Mouse (Mus musculus) c-Kit-positive CD71-positive TER-119-negative erythroid progenitor cells, embryonic 14.5 days (primary cell): Measurements from ENCODE around the gene Stard3.

Experiments used
- DNase-seq: peaks from one replicate; pipeline ENCODE4 v3.0.0-alpha.2; 2013; ENCODE audit warnings: low read depth

The Stard3 gene

DNA sequence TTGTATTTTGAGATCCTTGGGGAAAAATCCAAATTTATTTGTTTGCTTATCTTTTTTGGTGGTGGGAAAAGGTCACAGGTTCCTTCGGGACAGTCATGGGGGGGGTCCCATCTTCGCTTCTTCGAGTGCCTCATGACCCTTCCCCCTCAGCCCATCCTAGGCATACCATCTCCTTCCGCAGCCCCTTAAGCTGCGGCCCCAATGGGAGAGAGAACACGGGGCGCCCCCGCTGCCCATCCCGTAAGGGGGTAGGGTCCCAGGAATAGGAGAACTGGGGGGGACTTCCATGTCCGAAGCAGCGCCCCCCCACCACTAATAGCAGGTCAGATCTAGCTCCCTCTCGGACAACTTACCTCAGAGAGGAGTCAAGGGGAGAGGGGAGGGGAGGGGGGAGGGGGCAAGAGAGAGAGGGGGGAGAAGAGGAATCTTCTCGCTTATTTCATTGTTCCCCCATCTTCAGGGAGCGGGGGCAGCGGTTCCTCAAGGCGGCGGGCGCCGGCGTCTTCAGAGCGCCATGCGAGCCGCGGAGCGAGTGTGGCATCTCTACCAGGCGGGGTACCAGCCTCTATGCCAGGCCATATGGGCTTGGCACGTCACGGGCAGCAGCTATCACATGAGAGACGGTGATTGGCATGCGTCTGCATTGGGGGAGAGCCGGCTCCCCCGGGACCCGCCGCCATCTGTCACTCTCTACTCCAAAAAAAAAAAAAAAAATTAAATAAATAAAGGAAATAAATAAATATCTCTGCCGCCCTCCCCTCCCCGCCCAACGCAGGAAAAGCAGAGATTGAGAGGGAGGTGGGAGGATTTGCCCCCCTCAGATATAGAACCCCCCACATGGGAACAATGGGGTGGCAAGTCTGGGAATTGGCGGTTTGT, 28.8 kb upstream of the Stard3 start, which contains the start of gene Neurod2:
TSS of gene Neurod2 (minus strand) at position 568 of the 879 bp plus-strand sequence.
- DNase-seq: no peak

- no peak for DNase-seq
These were observed 28.0 kb upstream of the Stard3 start for GRCm38 (mm10) chr11:98329960-98330744.

GRCm38 (mm10) chr11:98330745-98331204, 27.4 kb upstream of the Stard3 start:
- no peak for DNase-seq

DNA sequence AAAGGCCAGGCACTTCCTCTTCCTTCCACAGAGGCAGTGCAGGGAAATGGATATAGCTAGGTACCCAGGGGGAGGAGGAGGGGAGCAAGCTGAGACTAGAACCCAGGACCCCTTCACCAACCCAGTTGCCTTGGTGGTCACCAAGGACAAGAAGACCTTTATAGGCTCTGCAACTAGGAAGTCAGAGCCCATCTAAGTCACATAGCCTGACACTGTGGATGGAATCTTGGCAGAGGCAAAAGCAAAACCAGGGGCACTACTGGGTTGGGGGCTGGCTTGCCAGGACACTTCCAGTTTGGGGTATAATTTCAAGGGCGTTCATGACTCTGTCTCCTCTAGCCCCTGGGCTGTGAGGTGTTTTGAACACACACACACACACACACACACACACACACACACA, 26.8 kb upstream of the Stard3 start:
- no peak for DNase-seq

DNA sequence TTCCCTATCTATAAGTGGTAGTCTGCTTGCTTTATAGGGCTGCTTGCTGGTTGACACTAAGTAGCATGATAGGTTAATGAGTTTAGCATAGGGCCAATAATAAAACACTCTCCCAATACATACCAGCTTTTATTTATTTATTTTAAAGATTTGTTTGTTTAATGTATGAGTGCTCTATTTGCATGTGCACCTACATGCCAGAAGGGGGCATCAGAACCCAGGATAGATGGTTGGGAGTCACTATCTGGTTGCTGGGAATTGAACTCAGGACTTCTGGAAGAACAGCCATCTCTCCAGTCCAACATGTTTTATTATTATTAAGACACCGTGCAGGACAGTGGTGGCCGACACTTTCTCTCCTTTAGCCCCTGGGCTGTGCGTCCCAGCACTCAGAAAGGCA, 26.0 kb upstream of the Stard3 start:
- DNase-seq: no peak

DNA sequence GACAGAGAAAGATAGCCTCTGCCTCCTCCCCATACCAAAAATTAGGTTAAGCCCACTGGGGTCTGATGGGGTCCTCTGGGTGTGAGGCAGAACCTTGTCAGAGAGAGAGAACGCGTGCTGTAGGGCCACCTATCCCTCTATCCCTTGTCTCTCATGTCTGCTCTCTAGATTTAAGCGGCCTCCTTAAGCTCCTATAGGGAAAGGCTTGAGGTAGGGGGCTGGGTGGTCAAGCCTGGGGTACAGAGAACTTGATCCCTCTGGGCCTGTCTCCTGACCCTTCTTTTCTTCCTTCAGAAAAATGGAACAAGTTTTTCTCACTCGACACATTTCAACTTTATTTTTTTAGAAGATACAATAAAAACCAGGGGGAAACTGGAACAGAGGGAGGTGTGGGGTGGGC, 25.3 kb upstream of the Stard3 start:
- no peak for DNase-seq

GRCm38 (mm10) chr11:98333263-98333696, 24.9 kb upstream of the Stard3 start:
- DNase-seq: no peak

GRCm38 (mm10) chr11:98333981-98334741, 24.0 kb upstream of the Stard3 start:
- no peak for DNase-seq

DNA sequence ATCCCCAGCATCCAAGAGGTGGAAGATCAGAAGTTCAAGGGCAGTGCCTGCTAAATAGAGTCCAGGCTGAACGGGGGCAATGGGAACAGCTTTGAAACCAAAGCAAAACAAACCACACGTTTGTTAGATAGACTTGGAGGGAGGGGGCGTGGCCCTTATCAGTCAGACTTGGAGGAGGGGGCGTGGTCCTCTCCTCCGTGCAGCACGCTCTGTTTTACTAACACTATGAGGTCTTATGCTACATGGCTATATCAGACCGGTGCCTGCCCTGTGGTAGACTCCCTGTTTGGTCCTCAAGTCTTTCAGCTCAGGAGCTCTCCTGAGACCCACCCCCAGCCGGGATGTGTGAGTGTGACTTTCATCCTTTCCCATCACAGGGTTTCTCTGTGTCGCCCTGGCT, 22.9 kb upstream of the Stard3 start:
- DNase-seq: no peak

DNA sequence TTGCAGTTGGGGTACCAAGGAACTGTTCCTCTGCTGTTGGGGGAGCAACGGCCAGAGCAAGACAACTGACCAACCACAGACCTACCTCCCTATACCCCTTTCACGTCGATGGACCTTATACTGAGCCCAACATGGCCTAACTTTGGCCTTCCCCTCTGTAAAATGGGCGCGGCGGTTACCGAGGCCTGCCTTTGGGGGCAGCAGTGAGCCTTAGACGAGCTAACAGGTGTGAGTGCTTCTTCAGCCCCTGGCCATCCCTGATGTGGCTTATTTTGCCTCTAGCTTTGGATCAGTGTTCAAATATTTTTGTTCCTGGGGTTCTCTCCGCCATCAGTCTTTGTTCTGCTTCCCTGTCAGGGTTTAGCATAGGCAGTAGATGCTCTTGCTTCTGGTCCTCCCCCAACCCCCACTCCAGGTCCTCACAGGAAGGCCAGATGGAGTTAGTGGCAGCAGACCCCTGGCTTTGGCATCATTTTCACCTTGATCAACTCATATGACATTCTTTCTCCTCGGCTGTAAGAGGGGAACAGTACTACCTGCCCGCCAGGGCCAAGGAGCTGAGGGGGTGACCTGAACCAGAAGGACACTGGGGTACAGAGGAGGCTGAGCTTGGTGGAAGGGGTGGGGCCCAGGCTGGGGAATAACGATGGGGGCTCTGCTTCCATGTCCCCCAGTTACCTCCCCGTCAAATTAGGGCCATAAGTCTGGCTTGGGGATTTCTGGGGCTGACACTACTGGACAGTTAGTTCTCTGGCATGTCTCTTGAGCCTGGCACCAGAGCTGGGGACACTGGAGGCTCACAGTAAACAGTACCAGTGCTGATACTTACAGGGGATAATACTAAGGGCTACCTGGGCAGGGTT, 21.7 kb upstream of the Stard3 start:
- no peak for DNase-seq

DNA sequence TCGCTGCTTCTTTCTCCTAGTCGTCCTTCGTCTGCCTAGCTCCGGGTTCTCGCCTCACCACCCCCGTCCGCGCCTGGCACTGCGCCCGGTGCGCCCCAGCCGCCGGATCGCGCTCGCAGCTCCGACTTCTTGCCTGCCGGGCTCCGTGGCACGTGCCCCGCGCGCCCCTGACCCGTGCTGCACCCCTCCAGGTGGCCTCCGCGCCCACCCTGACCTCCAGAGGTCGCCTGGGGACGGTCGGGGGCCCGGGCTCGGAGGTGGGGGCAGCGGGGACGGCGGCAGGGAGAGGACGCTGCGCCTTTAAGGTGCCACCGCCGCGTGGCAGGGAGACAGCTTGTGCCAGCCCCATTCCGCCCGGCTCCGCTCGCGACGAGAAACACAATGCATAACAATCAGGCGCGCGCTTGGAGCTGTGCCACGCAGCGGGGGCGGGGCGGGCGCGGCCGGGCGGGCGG, 19.6 kb upstream of the Stard3 start:
- DNase-seq: no peak

GRCm38 (mm10) chr11:98339071-98339501, 19.1 kb upstream of the Stard3 start:
- no peak for DNase-seq

DNA sequence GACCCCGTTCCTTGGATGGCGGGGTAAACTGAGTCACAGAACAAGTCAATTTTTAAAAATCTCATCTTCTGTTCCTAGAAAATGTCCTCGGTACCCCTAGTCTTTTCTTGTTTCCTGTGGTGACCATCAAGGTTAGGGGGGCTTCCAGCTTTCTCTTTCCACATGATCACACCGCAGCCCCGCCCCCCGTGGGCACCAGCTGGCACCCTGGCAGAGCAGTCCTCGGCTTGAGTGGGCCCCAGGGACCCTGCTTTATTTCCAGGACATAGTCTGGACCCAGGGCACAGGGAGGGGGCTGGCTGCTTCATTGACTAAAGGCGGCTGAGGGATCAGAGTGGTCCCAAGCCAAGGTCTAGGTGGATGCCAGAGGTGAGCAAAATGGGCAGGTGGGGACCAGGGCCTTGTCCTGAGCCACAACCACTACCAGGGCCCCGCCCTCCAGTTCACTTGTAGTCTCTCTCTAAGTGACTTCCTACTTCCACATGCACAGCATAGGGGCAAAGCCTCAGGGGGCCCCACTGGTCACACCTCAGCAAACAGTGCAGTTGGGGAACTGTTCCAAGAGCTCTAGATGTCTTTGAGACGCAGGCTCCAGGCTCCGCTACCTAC, 18.4 kb upstream of the Stard3 start:
- DNase-seq: no peak

DNA sequence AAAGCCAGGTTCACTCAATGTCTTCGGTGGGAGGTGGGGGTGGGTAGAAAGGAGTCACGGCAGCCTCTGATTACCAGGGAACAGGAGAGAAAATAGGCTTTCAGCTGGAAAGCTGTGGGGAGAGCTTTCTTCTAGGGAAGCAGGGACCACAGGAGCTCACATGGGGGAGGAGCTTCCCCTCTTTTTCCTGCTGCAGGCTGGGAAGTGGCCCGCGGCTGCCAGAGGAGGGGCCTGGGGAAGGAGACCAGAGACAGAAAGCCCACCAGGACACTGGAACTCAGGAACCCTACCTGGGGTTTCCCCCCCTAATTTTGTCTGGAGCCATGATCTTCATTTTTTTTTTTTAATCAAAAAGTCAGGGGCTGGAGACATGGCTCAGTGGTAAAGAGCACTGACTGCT, 17.6 kb upstream of the Stard3 start:
- DNase-seq: no peak

DNA sequence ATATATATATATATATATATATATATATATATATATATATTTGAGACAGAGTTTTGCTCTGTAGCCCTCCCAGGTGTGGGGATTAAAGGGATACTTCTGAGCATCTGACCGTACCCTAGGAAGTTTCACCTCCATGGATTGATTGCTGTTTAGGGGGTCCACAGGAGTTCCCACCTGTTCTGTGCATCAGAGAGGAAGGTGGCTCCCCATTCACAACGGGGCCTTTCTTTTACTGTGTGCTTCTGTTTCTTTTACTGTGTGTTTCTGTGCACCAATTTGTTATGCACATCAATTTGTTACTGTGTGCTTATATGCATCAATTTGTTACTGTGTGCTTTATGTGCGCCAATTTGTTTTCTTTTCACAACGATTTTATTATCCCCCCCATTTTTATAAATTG, 17.0 kb upstream of the Stard3 start:
- DNase-seq: no peak

DNA sequence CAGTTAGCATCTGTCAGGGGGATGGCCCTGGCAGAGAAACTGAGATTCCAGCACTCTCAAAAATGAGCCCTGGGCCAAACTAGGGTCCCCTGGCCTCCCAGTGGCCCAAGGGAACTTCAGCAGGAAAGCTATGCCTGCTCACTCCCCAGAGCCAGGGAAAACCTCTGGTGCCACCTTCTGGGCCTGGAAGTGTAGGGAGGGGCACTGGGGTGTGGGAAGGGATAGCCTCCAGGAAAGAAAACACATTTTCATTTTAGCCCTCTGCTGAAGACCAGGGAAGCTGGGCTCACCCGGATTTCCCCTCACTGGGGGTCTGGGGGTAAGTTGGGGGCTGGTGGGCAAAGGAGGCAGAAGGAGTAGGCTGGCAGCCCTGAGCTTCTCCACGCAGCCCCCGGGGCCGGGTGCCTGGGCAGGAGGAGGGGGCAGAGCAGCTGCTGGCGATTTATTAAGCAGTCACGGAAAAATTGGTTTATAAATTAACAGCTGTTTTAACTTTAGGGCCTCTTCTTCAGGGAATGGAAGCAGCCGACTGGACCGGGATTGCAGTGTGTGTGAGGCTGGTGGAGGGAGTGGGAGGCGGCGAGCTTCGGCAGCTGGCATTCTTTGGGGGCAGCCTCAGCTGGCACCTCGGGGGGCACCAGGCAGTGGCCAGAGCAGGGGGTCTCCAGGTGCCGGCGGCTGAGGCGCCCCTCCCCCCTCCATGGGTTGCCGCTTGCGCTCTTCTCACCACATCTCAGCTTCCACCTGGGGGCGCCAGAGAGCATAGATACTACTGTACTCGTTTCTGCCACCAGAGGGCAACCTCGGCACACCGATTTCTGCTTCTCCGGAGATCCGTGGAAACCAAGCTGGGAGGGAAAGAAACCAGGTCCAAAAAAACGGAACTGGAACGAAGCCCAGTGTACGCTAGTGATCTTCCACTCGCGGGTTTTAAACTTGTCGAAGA, 15.9 kb upstream of the Stard3 start:
- peak; percentile 76 for DNase-seq

GRCm38 (mm10) chr11:98345253-98345652, 12.9 kb upstream of the Stard3 start:
- DNase-seq: peak; percentile 55

- DNase-seq: no peak
These were observed 12.0 kb upstream of the Stard3 start for GRCm38 (mm10) chr11:98346168-98346567.

GRCm38 (mm10) chr11:98347385-98348082, 10.6 kb upstream of the Stard3 start:
- no peak for DNase-seq
